12 mouse cellular contexts compared by ENCODE assay signal in genomic region chr5:107236975-107237374, GRCm38 (mm10). TPM values are rescaled to one million over a fixed set of nuclear protein-coding genes. Genes with fewer than 3 reads are reported as not detected.
DNase-seq lines count a peak whose midpoint lies in the region; ATAC-seq and TF ChIP-seq lines count a peak whose summit lies in the region.
"Had no signal": no experiment of that assay in that cellular context is flagged by ENCODE, and none has a peak within 500 bp of the region (broad histone marks: within the 10 kb centered on the region; RNA-seq: fewer than 3 reads in every experiment).

No protein-coding gene starts in this region.

- DNase-seq in gastrocnemius, adult 2 months: no peak
- no peak for DNase-seq in gastrocnemius, postnatal 10 days
- peak; percentile 85 for DNase-seq in 416B (ENCODE audit: low read depth)
- peak; percentile 70 for DNase-seq in kidney, adult 2 months
- peak; percentile 13 for DNase-seq in liver, adult 2 months (ENCODE audit: extremely low read depth, low read depth, low spot score)
- DNase-seq in neural tube, embryonic 10.5 days (ENCODE audit: extremely low spot score, low spot score): no peak
- DNase-seq in gastrocnemius, adult 18-20 months (ENCODE audit: low spot score): no peak
- DNase-seq: adrenal gland, postnatal 36 days; cerebellum, postnatal 10 days; left cerebral cortex, postnatal 4 days had no signal

- no peak for ATAC-seq in megakaryocyte, adult 5-6 weeks (ENCODE audit: poor library complexity, severe bottlenecking)

- H3K4me3 ChIP-seq in gastrocnemius, adult 2 months: no peak overlapping the region
- H3K4me3 ChIP-seq in kidney, adult 2 months (ENCODE audit: insufficient read depth, low read depth, low read length): no peak overlapping the region
- no peak overlapping the region for H3K4me3 ChIP-seq in liver, adult 2 months (ENCODE audit: insufficient read depth, low read depth, low read length)
- H3K4me3 ChIP-seq: midbrain, embryonic 12.5 days had no signal

- peaks cover 43% of the 10 kb centered on the region for H3K4me1 ChIP-seq in kidney, adult 2 months (ENCODE audit: control insufficient read depth, insufficient read depth, low read length)
- H3K4me1 ChIP-seq in liver, adult 2 months (ENCODE audit: control insufficient read depth, insufficient read depth, low read length): peaks cover 26% of the 10 kb centered on the region

- no peak overlapping the region for H3K9ac ChIP-seq in liver, adult 2 months (ENCODE audit: low read depth, low read length)
- H3K9ac ChIP-seq: midbrain, embryonic 12.5 days had no signal

- no peak for TF ChIP-seq CTCF in gastrocnemius, adult 2 months (IDR thresholded peaks at IDR 0.05)
- no peak for TF ChIP-seq CTCF in kidney, adult 2 months (conservative IDR thresholded peaks at IDR 0.05; ENCODE audit: insufficient read depth, insufficient read length, low read depth, low read length)
- TF ChIP-seq CTCF in liver, adult 2 months (IDR thresholded peaks at IDR 0.05; ENCODE audit: low read depth, low read length): no peak

- no peak for TF ChIP-seq POLR2A in kidney, adult 2 months (IDR thresholded peaks at IDR 0.05; ENCODE audit: low read depth, low read length)
- TF ChIP-seq POLR2A in liver, adult 2 months (IDR thresholded peaks at IDR 0.05; ENCODE audit: extremely low read depth, insufficient read depth, low read length): no peak

- intact Hi-C loops in gastrocnemius, adult 2 months (cut with DNase I): no loop called here

- WGBS in kidney, adult 2 months: 32% methylated on average over 6 of the region's 6 CpGs
- 13% methylated on average over 6 of the region's 6 CpGs for WGBS in liver, adult 2 months

- no peaks in the 10 kb centered on the region; the same call in 1 of the 2 replicates for H3K79me2 ChIP-seq in liver, adult 2 months (ENCODE audit: control insufficient read depth, insufficient read depth, low read length)

- H3K27me3 ChIP-seq in kidney, adult 2 months (replicated peaks; ENCODE audit: control insufficient read depth, insufficient read depth, low read length): no peaks in the 10 kb centered on the region
- no peaks in the 10 kb centered on the region for H3K27me3 ChIP-seq in liver, adult 2 months (ENCODE audit: control insufficient read depth, insufficient read depth, low read length)

- H3K36me3 ChIP-seq in kidney, adult 2 months (ENCODE audit: control insufficient read depth, insufficient read depth, low read length): no peaks in the 10 kb centered on the region
- H3K36me3 ChIP-seq in liver, adult 2 months (ENCODE audit: control insufficient read depth, insufficient read depth, low read length): no peaks in the 10 kb centered on the region
- H3K36me3 ChIP-seq: midbrain, embryonic 12.5 days had no signal

- H3K27ac ChIP-seq in gastrocnemius, adult 2 months: peak overlapping the region; percentile 73
- peak overlapping the region; percentile 48 for H3K27ac ChIP-seq in kidney, adult 2 months (ENCODE audit: insufficient read depth, low read depth, low read length)
- peak overlapping the region; percentile 33; the same call in 1 of the 2 replicates for H3K27ac ChIP-seq in liver, adult 2 months (replicated peaks; ENCODE audit: insufficient read depth, low read depth, low read length)
- H3K27ac ChIP-seq: midbrain, embryonic 12.5 days had no signal

RNA-seq across cellular contexts. Expression of gene Tgfbr3, which starts 52.5 kb away (rescaled TPM):
- 10 to 100 TPM; 20.5 to 22.9 TPM for total RNA-seq in gastrocnemius, adult 2 months (2021)
- 10 to 100 TPM; 37.3 to 42.6 TPM for total RNA-seq in gastrocnemius, postnatal 10 days (2021)
- 23.4 and 27.7 TPM in 2 replicates for polyA plus RNA-seq in kidney, adult 2 months (2012; rRNA removed)
- total RNA-seq in liver, adult 2 months (2014; rRNA removed): 6.6 and 8.2 TPM in 2 replicates
- 2.2 and 4.0 TPM in 2 replicates for polyA plus RNA-seq in liver, adult 2 months (2012; rRNA removed)
- 10 to 100 TPM; 14.5 to 15.8 TPM for total RNA-seq in gastrocnemius, adult 18-20 months (2021)
- total RNA-seq in megakaryocyte, adult 5-6 weeks (2015): 0.89 and 1.3 TPM in 2 replicates
- 1.3 and 1.7 TPM in 2 replicates for total RNA-seq in megakaryocyte, adult 5-6 weeks (2017)

Comparison
In these comparisons a context has a peak if more than half of its experiments do, and no peak if none do; other contexts are left out.
1. DNase-seq: peak in 416B (single experiment), kidney, adult 2 months (single experiment) and liver, adult 2 months (single experiment); none in gastrocnemius, adult 2 months (single experiment), gastrocnemius, postnatal 10 days (single experiment), neural tube, embryonic 10.5 days (single experiment) and gastrocnemius, adult 18-20 months (single experiment).
2. Peak in every context shown above with its lines, with median percentiles within 50 percentile points of each other: H3K27ac ChIP-seq.